Mouse (Mus musculus) heart, adult 11 months (tissue): ENCODE measurements around the gene Olfr954.
A peak's percentile ranks its signal among the peaks of the same experiment; 100 is the strongest.

Source experiments
- DNase-seq: peaks from one replicate; pipeline ENCODE4 v3.0.0; 2022

Gene Olfr954

GRCm38 (mm10) chr9:39456401-39456800, at the start of gene Olfr954:
TSS of gene Olfr954 (plus strand) at chr9:39456701.
- no peak for DNase-seq

- no peak for DNase-seq
These were observed 29.5 kb upstream of the Olfr954 start, which contains the start of gene Olfr952 for GRCm38 (mm10) chr9:39427048-39427447. TSS of gene Olfr952 (minus strand) at chr9:39427148.

GRCm38 (mm10) chr9:39471844-39472243, 15.3 kb downstream of the Olfr954 start, which contains the start of gene Olfr955:
TSS of gene Olfr955 (minus strand) at chr9:39471944.
- no peak for DNase-seq

GRCm38 (mm10) chr9:39493895-39494294, 37.4 kb downstream of the Olfr954 start, which contains the start of gene Olfr44:
TSS of gene Olfr44 (minus strand) at chr9:39493995.
- DNase-seq, result peak; percentile 40

- no peak for DNase-seq
These were observed 52.5 kb downstream of the Olfr954 start for GRCm38 (mm10) chr9:39508998-39509397.

- DNase-seq, result no peak
These were observed 52.9 kb downstream of the Olfr954 start for GRCm38 (mm10) chr9:39509412-39509811.
